Mouse (Mus musculus): Measurements from ENCODE around the gene Lypd8.
A peak's percentile ranks its signal among the peaks of the same experiment; 100 is the strongest.
"Not testable (repeated sequence)": the region's sequence is repeated elsewhere in the genome, so short reads cannot be mapped to it uniquely, and the experiment has no call there.

Lypd8 gene

DNA sequence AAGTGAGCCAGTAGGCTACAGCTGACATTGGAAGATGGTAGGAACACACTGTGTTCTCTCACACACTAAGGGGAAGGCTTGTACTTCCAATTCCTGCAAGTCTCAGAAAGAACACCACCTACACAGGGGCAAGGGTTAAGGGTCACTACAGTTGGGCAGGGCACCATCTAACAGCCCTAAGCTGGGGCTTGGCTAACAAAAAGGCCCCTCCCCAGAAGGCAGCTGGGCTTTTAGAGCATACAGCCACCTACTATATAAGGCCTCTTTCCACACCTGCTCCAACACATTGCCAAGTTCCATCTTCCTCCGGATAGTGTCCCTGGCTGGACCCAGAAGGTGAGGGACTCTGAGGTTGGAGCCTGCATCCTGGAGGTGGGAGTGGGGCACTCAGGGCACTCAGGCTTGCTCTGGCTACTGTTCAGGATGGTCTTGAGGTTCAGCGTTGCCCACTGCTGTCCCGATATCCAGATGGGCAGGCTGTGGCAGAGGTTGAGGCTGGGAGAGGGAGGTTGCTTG is at the start of gene Lypd8:
Gene Lypd8, plus strand, starts transcription at position 281 of the 516 bp plus-strand sequence.
- no peak for DNase-seq (ENCODE audit: low spot score)

DNA sequence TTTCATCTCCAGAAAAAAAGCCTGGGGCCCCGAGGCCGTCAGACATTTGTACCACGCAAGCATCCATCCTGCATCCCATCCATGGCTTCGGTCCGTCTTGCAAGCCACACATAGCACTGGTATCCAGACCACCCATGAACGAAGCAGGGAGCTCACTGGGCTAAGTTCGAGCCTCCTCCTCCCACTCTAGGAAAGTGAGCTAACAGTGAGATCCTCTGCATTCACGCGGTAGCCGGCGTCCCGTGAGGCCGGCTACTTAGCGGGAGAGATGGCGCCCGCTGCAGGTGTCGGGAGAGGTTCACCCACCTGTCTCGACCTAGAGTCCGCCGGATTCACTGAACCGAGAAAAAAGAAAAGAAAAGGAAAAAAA is 49.0 kb upstream of the Lypd8 start:
- no peak for DNase-seq (ENCODE audit: low spot score)

DNA sequence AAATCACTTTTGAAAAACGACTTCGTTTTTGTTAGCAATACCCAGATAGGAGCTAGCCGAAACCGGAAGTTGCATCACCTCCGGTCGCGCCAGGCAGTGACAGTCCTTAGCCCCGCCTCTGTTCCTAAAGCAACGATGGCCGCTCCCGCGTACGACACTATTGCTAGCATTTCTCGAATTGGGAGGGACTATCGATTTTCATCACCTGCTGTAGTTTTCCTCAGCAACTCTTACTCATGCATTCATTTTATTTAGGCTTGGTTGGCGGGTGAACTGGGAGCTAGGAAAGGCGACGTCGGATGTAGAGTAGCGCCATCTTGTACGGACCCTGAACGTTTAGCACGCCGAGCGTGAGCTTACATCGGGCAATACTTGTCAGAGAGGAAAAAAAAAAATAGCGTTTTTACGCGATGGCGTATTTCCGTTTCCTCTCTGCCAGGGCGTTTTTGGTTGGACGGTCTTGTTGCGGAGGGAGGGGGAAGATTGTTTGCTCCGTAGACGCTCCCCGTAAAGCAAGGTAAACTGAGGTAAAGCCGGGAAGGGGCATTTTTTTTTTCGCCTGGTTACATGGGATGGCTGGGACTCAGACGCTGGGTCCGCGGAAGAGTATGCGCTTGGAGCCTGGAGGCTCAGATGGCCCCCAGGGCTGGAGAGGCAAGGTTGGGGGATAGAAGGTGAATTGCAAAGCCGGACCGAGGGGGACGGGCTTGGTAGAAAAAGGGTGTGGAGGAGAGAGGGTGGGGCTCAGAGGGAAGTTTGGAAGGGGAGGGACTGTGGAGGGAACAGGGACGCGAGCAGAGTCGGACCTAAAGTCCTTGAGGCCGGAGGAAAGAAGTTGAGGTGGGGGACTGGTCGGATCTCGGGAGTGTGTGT is 48.3 kb upstream of the Lypd8 start, which contains the start of the genes Zfp672 and Sh3bp5l:
Gene Zfp672, minus strand, starts transcription at position 64 of the 873 bp plus-strand sequence.
Gene Sh3bp5l, plus strand, starts transcription at position 449 of the 873 bp plus-strand sequence.
- DNase-seq (ENCODE audit: low spot score), result peak; percentile 92

- DNase-seq (ENCODE audit: low spot score), result no peak
Observed at GRCm38 (mm10) chr11:58331149-58331495, 47.7 kb upstream of the Lypd8 start.

DNA sequence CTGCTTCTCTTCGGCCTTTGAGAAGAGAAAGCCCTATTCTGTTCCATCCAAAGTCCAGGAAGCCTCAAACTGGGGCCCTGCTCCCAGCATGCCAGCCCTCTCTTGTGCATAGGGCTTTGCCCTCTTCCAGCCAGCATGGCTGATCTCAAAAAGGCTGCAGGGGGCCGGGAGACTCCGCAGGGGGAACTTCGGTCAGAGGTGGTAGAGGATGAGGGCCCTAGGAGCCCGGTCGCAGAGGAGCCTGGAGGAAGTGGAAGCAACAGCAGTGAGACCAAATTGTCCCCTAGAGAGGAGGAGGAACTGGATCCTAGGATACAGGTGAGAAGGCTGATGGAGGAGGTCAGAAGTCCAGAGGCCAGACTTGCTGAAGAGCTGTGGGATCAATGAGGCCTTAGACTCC is 47.3 kb upstream of the Lypd8 start:
- DNase-seq (ENCODE audit: low spot score), result no peak

GRCm38 (mm10) chr11:58334746-58335145 is 44.1 kb upstream of the Lypd8 start:
- DNase-seq (ENCODE audit: low spot score), result no peak

DNA sequence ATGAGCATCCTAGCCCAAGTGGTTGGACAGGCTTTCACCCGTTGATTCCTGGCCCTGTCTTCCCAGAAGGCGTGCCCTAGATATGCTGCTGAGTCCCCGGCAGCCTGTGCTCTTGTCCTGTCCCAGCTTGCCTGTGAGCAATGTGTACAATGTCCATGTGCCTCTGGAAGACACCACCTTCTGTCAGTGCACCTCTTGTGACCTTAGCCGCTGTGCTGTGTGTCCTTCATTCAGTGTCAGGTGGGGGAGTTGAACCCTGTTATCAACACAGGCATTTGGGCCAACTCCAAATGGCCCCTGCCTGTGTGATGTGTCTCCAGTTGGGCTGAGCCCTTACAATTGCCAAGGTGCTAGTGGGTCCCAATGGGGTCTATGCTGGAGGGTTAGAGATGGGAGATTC is 32.1 kb upstream of the Lypd8 start:
- no peak for DNase-seq (ENCODE audit: low spot score)

DNA sequence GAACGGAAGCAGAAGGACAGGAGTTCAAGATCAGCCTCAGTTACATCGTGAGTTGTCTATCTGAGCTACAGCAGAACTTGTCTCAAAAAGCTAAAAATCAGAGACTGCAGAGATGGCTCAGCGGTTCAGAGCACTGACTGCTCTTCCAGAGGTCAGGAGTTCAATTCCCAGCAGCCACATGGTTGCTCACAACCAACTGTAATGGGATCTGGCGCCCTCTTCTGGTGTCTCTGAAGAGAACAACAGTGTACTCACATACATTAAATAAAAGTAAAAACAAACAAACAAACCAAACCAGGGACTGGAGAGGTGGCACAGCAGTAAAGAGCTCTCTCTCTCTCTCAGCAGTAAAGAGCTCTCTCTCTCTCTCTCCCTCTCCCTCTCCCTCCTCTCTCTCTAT is 28.2 kb upstream of the Lypd8 start:
- DNase-seq (ENCODE audit: low spot score), result no peak

- no peak for DNase-seq (ENCODE audit: low spot score)
Observed at GRCm38 (mm10) chr11:58351179-58351578, 27.7 kb upstream of the Lypd8 start.

- DNase-seq (ENCODE audit: low spot score), result peak; percentile 12
Observed at GRCm38 (mm10) chr11:58352681-58353548, 25.9 kb upstream of the Lypd8 start.

GRCm38 (mm10) chr11:58353709-58354108 is 25.1 kb upstream of the Lypd8 start:
- DNase-seq (ENCODE audit: low spot score), result no peak

DNA sequence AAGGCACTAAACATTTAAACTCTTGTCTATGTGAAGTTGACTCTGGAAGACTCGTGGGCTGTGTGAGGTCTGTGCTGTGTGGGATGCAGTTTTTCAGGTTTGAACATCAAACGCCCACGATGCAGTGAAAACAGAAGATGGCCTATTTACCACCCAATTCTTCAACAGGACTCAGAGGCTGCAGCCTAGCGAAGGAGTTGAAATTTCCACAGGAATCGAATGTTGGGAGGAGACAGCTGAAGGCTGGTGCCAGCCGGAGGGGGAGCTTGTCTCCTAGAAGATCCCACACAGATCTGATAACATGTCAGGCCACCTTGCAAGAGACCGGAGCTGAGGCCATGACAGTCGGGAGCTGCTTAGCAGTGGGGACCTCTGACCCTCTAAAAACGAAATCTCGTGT is 24.4 kb upstream of the Lypd8 start:
- no peak for DNase-seq (ENCODE audit: low spot score)

- DNase-seq (ENCODE audit: low spot score), result no peak
Observed at GRCm38 (mm10) chr11:58354927-58355326, 23.9 kb upstream of the Lypd8 start.

GRCm38 (mm10) chr11:58357042-58357441 is 21.8 kb upstream of the Lypd8 start:
- no peak for DNase-seq (ENCODE audit: low spot score)

GRCm38 (mm10) chr11:58357844-58358534 is 20.9 kb upstream of the Lypd8 start:
- DNase-seq (ENCODE audit: low spot score), result no peak

DNA sequence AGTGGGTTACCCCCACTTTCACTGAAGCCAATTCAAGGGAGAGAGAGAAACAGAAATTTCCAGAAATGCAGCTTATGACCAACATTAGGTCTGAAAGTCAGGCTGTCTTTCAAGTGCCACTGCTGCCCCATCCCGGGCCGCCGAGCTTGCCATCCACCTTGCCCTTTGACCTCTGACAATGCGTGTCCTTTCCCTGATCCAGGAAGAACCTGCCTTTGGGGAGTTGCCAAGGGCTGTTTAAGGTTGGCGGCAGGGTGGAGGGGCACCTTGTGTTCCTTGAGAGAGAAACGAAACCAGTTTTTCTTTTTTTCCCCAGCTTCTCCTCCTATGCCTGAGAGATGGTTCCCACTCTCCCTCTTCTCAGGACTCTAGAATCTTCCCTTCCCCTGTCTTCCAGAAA is 16.3 kb upstream of the Lypd8 start:
- not testable (repeated sequence) for DNase-seq (ENCODE audit: low spot score)

- no peak for DNase-seq (ENCODE audit: low spot score)
Observed at GRCm38 (mm10) chr11:58364454-58364853, 14.4 kb upstream of the Lypd8 start.

- DNase-seq (ENCODE audit: low spot score), result not testable (repeated sequence)
Observed at GRCm38 (mm10) chr11:58366191-58366590, 12.7 kb upstream of the Lypd8 start.

DNA sequence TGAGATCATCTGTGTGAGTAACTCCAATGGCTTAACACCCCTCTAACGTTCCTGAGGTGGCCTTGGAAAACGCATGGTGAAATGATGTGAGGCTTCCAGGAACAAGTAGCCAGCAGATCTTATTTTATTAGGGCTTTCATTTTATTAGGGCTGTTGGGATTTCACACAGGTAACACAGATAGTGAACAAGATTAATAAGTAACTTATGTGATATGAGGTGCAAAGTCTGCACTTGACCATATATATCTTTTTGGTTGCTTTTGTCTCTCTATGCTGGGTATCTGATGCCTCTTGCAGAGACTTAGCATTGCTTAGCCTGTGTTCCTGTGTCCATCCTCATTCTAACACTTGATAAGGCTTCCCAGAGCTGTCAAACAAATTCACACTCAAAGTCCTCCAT is 1.6 kb upstream of the Lypd8 start:
- DNase-seq (ENCODE audit: low spot score), result no peak

DNA sequence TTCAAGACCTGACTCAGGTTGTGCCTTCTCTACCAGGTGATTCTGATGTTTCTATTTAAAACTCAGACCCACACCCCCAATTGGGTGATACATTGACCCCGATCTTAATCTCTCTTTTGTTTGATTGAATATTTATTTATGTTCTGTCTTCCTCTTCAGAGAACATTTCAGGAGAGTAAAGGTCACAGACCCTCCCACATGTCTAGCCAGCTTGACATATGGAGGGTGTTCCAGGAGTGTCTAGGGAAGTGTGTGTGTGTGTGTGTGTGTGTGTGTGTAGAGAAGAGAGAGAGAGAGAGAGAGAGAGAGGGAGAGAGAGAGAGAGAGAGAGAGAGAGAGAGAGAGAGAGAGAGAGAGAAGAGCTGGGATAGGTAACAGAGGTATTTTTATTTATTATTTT is 1.2 kb upstream of the Lypd8 start:
- DNase-seq (ENCODE audit: low spot score), result no peak

DNA sequence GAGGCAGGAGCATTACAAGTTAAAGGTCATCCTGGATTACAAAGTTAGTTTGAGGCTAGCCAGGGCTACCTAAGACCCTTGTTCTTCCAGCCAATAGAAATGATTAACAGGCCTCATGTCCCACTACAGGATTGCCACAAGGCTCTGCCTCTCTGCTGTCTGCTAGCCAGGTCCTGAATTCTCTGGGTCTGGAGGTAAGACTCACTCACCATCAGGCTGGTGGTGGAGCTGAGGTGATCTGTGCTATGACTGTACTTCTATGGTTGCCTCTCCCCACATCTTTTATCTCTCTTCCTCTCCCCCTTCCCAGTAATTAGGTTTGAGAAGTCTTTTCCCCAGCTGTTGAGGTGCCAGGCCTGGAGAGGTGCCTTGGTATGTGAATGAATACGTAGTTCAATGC is 673 bp downstream of the Lypd8 start:
- peak; percentile 16 for DNase-seq (ENCODE audit: low spot score)

DNA sequence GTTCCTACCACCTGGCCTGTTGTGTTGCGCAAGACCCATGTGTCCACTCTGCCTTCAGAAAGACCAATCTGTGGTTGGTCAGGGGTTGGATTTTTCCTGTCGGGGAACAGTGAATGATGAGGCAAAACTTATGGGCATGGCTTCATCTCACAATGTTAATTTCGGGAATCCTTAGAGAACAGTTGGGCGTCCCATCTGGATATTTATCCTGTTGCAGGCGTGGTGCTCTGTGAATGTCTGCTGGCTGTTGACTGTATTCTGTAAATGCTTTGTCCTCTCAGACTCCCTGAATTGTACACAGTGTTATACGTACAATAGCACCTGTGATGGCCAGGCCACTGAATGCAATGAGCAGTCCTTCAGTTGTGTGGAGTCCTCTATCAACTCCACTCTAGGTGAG is 3.6 kb downstream of the Lypd8 start:
- DNase-seq (ENCODE audit: low spot score), result no peak
